Mouse (Mus musculus) heart, postnatal 36 days (tissue): ENCODE measurements at regions not wholly inside any gene's neighbourhood (a gene's known extent, or its start where the extent isn't known, plus 50 kb on each side); places are given as distances from the start of the nearest gene placed in this dataset.
A peak's percentile ranks its signal among the peaks of the same experiment; 100 is the strongest.
"Not testable (repeated sequence)": the region's sequence is repeated elsewhere in the genome, so short reads cannot be mapped to it uniquely, and the experiment has no call there.

Experiments
- DNase-seq, 2 experiments: peaks; one replicate each; pipeline ENCODE4 v3.0.0; 2021 to 2022
- intact Hi-C: fragments of 180-260 bp; cut with DNase I; formaldehyde crosslinking; loops from one replicate; pipeline ENCODE4 v1.15.1; 2025

GRCm38 (mm10) chr3:33440905-33441304 is 297.9 kb upstream of the Pex5l start:
- no peak for DNase-seq
- intact Hi-C loops = no loop called here

- intact Hi-C loops = no loop called here
Observed at GRCm38 (mm10) chr3:33440500-33440899, 297.5 kb upstream of the Pex5l start.

GRCm38 (mm10) chr3:33416922-33417321 is 273.9 kb upstream of the Pex5l start:
- intact Hi-C loops = no loop called here
- DNase-seq = no peak

More at GRCm38 (mm10) chr3:33440500-33440899, 297.5 kb upstream of the Pex5l start:
- DNase-seq = no peak

- intact Hi-C loops = no loop called here
- DNase-seq = no peak
Observed at GRCm38 (mm10) chr3:33416321-33416720, 273.3 kb upstream of the Pex5l start.

- DNase-seq = no peak
Observed at GRCm38 (mm10) chr3:33401904-33402303, 258.9 kb upstream of the Pex5l start.

GRCm38 (mm10) chr3:33399321-33399720 is 256.3 kb upstream of the Pex5l start:
- DNase-seq = no peak
- intact Hi-C loops = no loop called here

More at GRCm38 (mm10) chr3:33401904-33402303, 258.9 kb upstream of the Pex5l start:
- intact Hi-C loops = no loop called here

GRCm38 (mm10) chr3:33398326-33398725 is 255.3 kb upstream of the Pex5l start:
- intact Hi-C loops = no loop called here
- no peak for DNase-seq

GRCm38 (mm10) chr3:33397217-33397616 is 254.2 kb upstream of the Pex5l start:
- no peak for DNase-seq
- intact Hi-C loops = no loop called here

- intact Hi-C loops = no loop called here
- no peak for DNase-seq
Observed at GRCm38 (mm10) chr3:33392541-33392822, 249.4 kb upstream of the Pex5l start.

- intact Hi-C loops = no loop called here
- DNase-seq = no peak
Observed at GRCm38 (mm10) chr3:33391765-33392540, 248.9 kb upstream of the Pex5l start.

- DNase-seq = no peak
- intact Hi-C loops = no loop called here
Observed at GRCm38 (mm10) chr3:33388171-33388570, 245.1 kb upstream of the Pex5l start.

- intact Hi-C loops = no loop called here
Observed at GRCm38 (mm10) chr3:33383622-33384021, 240.6 kb upstream of the Pex5l start.

GRCm38 (mm10) chr3:33379604-33380003 is 236.6 kb upstream of the Pex5l start:
- intact Hi-C loops = no loop called here
- DNase-seq = no peak

More at GRCm38 (mm10) chr3:33383622-33384021, 240.6 kb upstream of the Pex5l start:
- no peak for DNase-seq

GRCm38 (mm10) chr3:33375161-33375560 is 232.1 kb upstream of the Pex5l start:
- intact Hi-C loops = no loop called here
- no peak for DNase-seq

- DNase-seq = no peak
- intact Hi-C loops = no loop called here
Observed at GRCm38 (mm10) chr3:33372806-33373205, 229.8 kb upstream of the Pex5l start.

GRCm38 (mm10) chr3:33363521-33363920 is 220.5 kb upstream of the Pex5l start:
- intact Hi-C loops = no loop called here
- DNase-seq = no peak

- DNase-seq = no peak
- intact Hi-C loops = no loop called here
Observed at GRCm38 (mm10) chr3:33360030-33360429, 217.0 kb upstream of the Pex5l start.

- intact Hi-C loops = no loop called here
- no peak for DNase-seq
Observed at GRCm38 (mm10) chr3:33353860-33354259, 210.8 kb upstream of the Pex5l start.

- intact Hi-C loops = no loop called here
- DNase-seq = peak; percentile 2 to 3
Observed at GRCm38 (mm10) chr3:33350986-33351385, 207.9 kb upstream of the Pex5l start.

GRCm38 (mm10) chr3:33334056-33334455 is 191.0 kb upstream of the Pex5l start:
- intact Hi-C loops = no loop called here
- no peak for DNase-seq

GRCm38 (mm10) chr3:33317691-33318090 is 174.6 kb upstream of the Pex5l start:
- intact Hi-C loops, DNase-seq: not testable (repeated sequence)

GRCm38 (mm10) chr3:33312230-33312825 is 169.3 kb upstream of the Pex5l start:
- no peak for DNase-seq

More at GRCm38 (mm10) chr3:33312230-33312825, 169.3 kb upstream of the Pex5l start:
- intact Hi-C loops = no loop called here
